Mouse (Mus musculus) embryonic fibroblast, embryonic 13.5 days (primary cell): ENCODE results near the gene Zfpm1.

Experiments used
- CTCF ChIP-seq: IDR thresholded peaks from 2 replicates; pipeline ENCODE4 v1.5.1; 2011; ENCODE audit warnings: mild to moderate bottlenecking, control low read depth, low read length, moderate library complexity, borderline replicate concordance; ENCODE audit not compliant: insufficient read depth
- POLR2A ChIP-seq: IDR thresholded peaks from 2 replicates; pipeline ENCODE4 v1.6.1; 2011; ENCODE audit warnings: low read depth, mild to moderate bottlenecking, control low read depth, low read length, moderate library complexity

DNA sequence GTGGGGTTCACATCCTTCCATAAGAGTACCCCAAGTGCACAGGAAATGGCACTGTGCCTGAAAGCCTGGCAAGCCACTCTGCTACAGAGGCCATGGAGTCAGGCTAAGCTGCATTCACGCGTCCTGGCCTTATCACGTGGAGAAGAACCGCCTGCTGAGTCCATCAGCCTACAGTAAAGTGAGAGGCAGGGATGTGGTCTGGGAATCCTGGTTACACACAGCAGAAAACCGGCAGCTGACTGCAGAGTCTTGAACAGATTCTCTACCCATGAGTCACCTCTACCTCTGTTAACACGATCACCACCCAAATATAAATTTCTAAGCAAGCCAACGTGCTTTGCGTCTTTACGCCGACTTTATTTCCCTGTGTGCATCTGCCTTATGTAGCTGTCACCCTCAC is 86.6 kb downstream of the Zfpm1 start:
- no peak for TF ChIP-seq CTCF
- TF ChIP-seq POLR2A: no peak
